Mouse (Mus musculus) thymus, postnatal 0 days (tissue): ENCODE data around the gene Brms1. TPM values are rescaled to one million over a fixed set of nuclear protein-coding genes. Genes with fewer than 3 reads are reported as not detected.
"Not testable (repeated sequence)": the region's sequence is repeated elsewhere in the genome, so short reads cannot be mapped to it uniquely, and the experiment has no call there.

Source experiments
- DNase-seq: peaks from one replicate; pipeline ENCODE4 v3.0.0-alpha.2; 2015; ENCODE audit warnings: low spot score
- polyA plus RNA-seq: library from polyadenylated mRNA; unstranded; fragments of >200 nt; fragmentation: Nextera tagmentation; extraction: Ambion mirVana; gene quantifications from 2 replicates; pipeline ENCODE4 v1.2.1, GENCODE M21; 2015

The Brms1 gene
- 66.4 and 67.6 TPM in 2 replicates for polyA plus RNA-seq

GRCm38 (mm10) chr19:5040862-5041523 lies at the start of gene Brms1:
Brms1 (plus strand) TSS chr19:5041354.
- DNase-seq, result peak; percentile 89

DNA sequence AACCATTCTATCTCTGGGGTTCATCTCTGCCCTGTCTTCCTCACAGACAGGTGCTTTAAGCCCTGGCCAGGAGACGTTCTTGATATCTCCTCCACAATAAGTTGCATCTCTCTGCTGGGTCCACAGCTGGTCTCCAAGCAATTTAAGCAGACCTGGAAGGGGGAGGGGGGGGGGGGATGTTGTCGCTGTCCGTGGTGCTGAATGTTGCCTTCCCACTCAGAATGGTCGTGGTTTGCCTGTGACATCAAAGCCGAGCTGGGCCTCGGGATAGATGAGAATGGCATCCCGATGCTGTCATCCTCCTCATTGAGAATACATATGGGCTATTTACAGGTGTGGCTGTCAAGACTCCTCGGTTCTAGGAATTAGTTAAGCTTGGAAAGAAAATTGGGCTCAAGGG lies 48.8 kb upstream of the Brms1 start:
- no peak for DNase-seq

- no peak for DNase-seq
Observed at GRCm38 (mm10) chr19:4992904-4993303, 48.2 kb upstream of the Brms1 start.

GRCm38 (mm10) chr19:4994043-4994442 lies 47.1 kb upstream of the Brms1 start:
- no peak for DNase-seq

- no peak for DNase-seq
Observed at GRCm38 (mm10) chr19:4999445-5000140, 41.6 kb upstream of the Brms1 start.

DNA sequence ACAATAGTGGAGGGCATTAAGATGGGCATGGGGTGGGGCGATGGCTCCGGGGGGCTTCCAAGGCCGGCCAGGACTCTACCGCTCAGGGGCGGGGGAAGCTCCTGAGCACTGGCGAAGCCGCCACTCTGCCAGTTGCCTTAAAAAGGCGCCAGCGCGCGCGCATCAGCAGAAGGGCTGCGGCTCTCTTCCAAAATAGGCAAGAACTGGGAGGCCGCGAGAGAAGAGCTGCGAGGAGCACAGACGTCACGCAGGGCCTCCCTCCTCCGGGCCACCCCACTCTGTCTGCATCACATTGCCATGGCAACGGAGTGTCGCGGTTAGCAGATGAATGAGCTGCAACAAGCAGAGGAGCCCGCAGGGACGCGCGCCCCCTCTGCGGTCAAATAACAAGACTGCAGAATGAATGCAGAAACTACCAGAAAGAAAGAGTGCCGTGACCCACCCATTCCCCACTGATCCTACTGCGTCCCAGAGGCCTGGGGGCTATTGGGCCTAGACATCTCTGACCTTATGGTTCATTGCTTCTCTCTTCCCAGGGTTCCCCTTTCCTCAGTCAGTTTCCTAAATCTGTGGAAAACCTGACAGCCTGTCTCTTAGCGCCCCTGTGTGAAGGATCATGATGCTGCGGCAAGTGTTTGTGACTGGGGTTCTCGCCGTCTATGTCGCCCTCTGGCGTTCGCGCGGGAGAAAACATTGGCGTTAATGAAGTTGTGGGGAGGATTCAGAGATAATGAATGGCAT lies 39.3 kb upstream of the Brms1 start:
- DNase-seq, result peak; percentile 92

GRCm38 (mm10) chr19:5003644-5004043 lies 37.5 kb upstream of the Brms1 start:
- DNase-seq, result not testable (repeated sequence)

GRCm38 (mm10) chr19:5004925-5005324 lies 36.2 kb upstream of the Brms1 start:
- DNase-seq, result no peak

DNA sequence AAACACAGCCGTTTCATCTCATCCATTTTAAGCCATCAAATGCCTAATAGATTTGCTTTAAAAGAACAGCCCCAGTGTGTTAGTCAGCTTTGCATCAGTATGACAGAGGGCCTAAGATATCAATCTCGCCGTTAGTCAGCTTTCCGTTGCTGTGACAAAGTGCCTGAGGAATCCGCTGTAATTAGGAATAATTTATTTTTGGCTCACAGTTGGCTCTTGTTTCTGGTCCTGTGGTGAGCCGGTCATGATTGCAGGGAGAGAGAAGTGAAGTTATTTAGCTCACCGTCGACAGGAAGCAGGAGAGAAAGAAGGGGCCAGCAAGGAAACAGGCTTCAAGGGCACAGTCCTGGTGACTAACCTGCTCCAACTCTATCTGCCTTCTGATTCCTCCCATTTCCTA lies 28.0 kb upstream of the Brms1 start:
- DNase-seq, result no peak

- DNase-seq, result peak; percentile 63
Observed at GRCm38 (mm10) chr19:5014961-5015398, 26.2 kb upstream of the Brms1 start.

DNA sequence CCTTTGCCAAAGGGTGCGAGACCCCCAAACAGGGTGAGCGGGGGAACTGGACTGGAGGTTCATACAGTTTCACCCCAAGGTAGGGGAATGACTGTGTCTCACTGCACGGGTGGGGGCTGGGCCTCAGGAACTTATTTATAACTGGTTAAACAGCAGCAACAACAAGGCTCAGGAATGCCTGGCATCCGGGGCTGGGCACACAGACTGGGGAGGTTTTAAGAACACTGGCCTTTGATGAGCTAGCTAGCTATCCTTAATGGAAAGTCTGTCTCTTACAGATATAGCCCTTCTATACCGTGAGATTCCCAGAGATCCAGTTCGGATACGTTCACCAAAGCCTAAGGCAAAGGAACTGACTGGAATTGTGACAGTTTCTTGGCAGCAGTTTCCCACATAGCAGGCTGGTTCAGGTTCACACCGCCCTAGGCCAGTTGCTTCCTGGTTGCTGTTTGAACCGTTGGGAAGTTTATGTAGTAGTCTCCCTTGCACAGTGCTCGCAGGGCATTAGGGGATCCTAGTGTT lies 24.9 kb upstream of the Brms1 start:
- DNase-seq, result no peak

- DNase-seq, result peak; percentile 66
Observed at GRCm38 (mm10) chr19:5016782-5017181, 24.4 kb upstream of the Brms1 start.

DNA sequence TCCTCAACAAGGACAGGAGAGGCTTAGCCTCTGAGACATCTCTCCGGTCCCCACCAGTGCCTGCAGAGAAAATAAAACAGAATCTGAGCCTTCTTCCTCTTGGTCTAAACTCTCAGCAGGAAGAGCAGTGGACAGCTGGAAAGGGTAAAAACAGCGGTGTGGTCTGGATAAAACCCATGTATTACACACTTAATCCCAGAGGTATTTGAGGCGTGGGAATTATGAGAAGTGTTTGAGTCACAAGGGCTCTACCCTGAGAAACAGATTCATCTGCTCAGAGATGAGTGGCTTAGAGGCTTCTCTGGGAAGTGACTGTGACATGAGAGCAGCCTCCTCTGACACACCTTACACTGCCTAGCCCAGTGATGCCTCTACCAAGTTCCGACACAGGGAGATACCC lies 23.5 kb upstream of the Brms1 start:
- no peak for DNase-seq

DNA sequence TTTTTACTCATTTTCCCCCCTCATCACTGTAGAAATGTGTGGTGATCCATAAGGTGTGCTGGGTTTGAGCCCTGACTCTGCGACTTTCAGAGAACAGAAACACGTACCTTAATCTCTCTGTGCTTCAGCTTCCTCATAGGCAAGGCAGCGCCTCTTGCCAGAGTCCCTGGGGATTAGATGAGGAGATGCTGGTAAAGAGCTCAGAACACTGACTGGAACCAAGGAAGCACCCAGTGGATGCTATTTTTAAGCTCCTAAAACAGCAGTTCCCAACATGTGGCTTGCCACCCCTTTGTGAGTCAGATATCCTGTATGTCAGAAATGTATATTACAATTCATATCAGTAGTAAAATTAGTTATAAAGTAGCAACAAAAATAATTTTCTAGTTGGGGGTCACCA lies 23.0 kb upstream of the Brms1 start:
- DNase-seq, result no peak

DNA sequence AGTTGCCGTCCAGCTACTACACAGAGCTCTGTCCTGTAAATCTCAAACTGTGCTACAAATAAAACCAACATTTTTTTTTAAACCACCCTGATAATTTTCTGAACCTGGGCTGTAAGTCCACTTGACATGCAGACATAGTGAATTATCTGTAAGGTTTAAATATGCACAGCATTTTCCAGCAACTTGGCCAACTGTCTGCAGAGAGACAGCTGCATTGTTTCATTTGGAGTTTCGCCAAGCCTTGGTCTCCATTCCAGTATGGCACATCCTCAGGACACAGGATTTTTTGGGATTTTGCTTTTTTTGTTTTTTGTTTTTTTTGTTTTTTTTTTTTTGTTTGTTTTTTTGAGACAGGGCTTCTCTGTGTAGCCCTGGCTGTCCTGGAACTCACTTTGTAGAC lies 19.7 kb upstream of the Brms1 start:
- no peak for DNase-seq

- DNase-seq, result peak; percentile 78
Observed at GRCm38 (mm10) chr19:5023621-5024479, 17.3 kb upstream of the Brms1 start, which contains the start of gene Slc29a2. Slc29a2 (plus strand) TSS chr19:5023860.

DNA sequence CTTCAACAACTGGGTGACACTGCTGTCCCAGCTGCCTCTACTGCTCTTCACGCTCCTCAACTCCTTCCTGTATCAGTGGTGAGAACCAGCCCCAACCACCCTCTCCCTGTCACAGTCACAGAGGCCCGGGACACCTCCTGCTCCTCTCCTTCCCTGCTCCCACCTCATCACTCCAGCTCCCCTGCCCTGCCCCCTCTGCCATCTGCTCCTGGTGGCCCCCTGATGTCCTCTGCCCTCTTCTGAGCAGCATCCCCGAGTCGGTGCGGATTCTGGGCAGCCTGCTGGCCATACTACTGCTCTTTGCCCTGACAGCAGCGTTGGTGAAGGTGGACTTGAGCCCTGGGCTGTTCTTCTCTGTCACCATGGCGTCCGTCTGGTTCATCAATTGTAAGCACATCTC lies 15.0 kb upstream of the Brms1 start:
- DNase-seq, result no peak

- no peak for DNase-seq
Observed at GRCm38 (mm10) chr19:5032686-5033085, 8.5 kb upstream of the Brms1 start.

DNA sequence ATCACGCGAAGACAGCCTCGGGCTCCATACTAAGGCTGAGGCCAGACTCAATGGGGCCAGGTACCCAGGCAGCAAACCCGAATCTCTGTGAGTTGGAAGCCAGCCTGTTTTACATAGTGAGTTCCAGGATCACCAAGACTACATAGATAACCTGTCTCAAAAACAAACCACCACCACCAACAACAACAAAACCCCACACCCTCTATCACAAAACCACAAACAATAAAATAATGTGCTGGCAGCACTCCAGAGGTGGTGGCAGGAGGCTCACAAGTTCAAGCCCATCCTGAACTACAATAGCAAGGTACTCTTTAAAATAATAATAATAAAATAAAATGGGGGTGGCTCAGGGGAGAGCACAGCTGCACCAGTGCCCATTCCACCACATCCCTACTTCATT lies 4.6 kb upstream of the Brms1 start:
- DNase-seq, result no peak

GRCm38 (mm10) chr19:5037678-5038571 lies 3.2 kb upstream of the Brms1 start:
- peak; percentile 44 for DNase-seq
